Mouse (Mus musculus) liver, embryonic 15.5 days (tissue): Measurements from ENCODE around the gene Spns2. TPM values are rescaled to one million over a fixed set of nuclear protein-coding genes. Genes with fewer than 3 reads are reported as not detected.
A peak's percentile ranks its signal among the peaks of the same experiment; 100 is the strongest.

Experiments
- ATAC-seq: fragments of 200-750 bp; cut with Nextera tagmentation; 2 replicates; pipeline ENCODE4 v1.8.0; 2017; ENCODE audit warnings: moderate number of reproducible peaks, mild to moderate bottlenecking, moderate library complexity; ENCODE audit not compliant: insufficient read depth
- H3K27ac ChIP-seq: fragments of 300-500 bp; sonication (generic); replicated peaks from 2 replicates; pipeline ENCODE4 v1.5.1; 2015; ENCODE audit warnings: mild to moderate bottlenecking, inconsistent platforms
- H3K27me3 ChIP-seq: fragments of 300-500 bp; sonication (generic); 2 replicates; pipeline ENCODE4 v1.6.1; 2015; ENCODE audit warnings: mild to moderate bottlenecking, inconsistent platforms
- H3K36me3 ChIP-seq: fragments of 300-500 bp; sonication (generic); replicated peaks from 2 replicates; pipeline ENCODE4 v1.6.1; 2015; ENCODE audit warnings: moderate library complexity, mild to moderate bottlenecking, inconsistent platforms
- H3K4me1 ChIP-seq: fragments of 300-500 bp; sonication (generic); replicated peaks from 2 replicates; pipeline ENCODE4 v1.6.1; 2015; ENCODE audit warnings: inconsistent platforms
- H3K4me2 ChIP-seq: fragments of 300-500 bp; sonication (generic); 2 replicates; pipeline ENCODE4 v1.6.1; 2015; ENCODE audit warnings: moderate library complexity, mild to moderate bottlenecking, inconsistent platforms
- H3K4me3 ChIP-seq: fragments of 300-500 bp; sonication (generic); replicated peaks from 2 replicates; pipeline ENCODE4 v1.5.1; 2015; ENCODE audit warnings: mild to moderate bottlenecking, inconsistent platforms
- H3K9ac ChIP-seq: fragments of 300-500 bp; sonication (generic); 2 replicates; pipeline ENCODE4 v1.6.1; 2015; ENCODE audit warnings: moderate library complexity, mild to moderate bottlenecking, inconsistent platforms
- H3K9me3 ChIP-seq: fragments of 300-500 bp; sonication (generic); replicated peaks from 2 replicates; pipeline ENCODE4 v1.6.1; 2016; ENCODE audit warnings: inconsistent platforms
- WGBS: fragments of 180-500 bp; shearing (Covaris S2); methylation state at CpG from one replicate; pipeline ENCODE4 v1.1.7; 2015; ENCODE audit warnings: mixed read lengths; ENCODE audit not compliant: insufficient replicate concordance; 5-methylcytosine and 5-hydroxymethylcytosine counted together
- polyA plus RNA-seq: library from polyadenylated mRNA; unstranded; fragments of >200 nt; fragmentation: Nextera tagmentation; extraction: Ambion mirVana; gene quantifications from 2 replicates; pipeline ENCODE4 v1.2.1, GENCODE M21; 2015

Spns2 gene
- polyA plus RNA-seq, 1 experiment from 2014 or later: 4.1 TPM

GRCm38 (mm10) chr11:72485960-72486359 lies 3.7 kb downstream of the Spns2 start:
- Histone ChIP-seq H3K4me1 (peaks cover 92% of the 10 kb centered on the region), H3K27ac (no peak overlapping the region)

GRCm38 (mm10) chr11:72485157-72485556 lies 4.5 kb downstream of the Spns2 start:
- Histone ChIP-seq H3K9me3 (no peaks in the 10 kb centered on the region), H3K36me3 (no peaks in the 10 kb centered on the region), H3K4me1 (peaks cover 98% of the 10 kb centered on the region), H3K9ac (no peak overlapping the region), H3K27me3 (peaks cover 30% of the 10 kb centered on the region), H3K27ac (no peak overlapping the region), H3K4me3 (no peak overlapping the region), H3K4me2 (no peak overlapping the region)
- no peak for ATAC-seq
- WGBS: 40% methylated on average over 5 of the region's 5 CpGs

More at GRCm38 (mm10) chr11:72485960-72486359, 3.7 kb downstream of the Spns2 start:
- Histone ChIP-seq H3K27me3 (peaks cover 38% of the 10 kb centered on the region), H3K9me3 (no peaks in the 10 kb centered on the region), H3K36me3 (no peaks in the 10 kb centered on the region), H3K9ac (no peak overlapping the region), H3K4me2 (no peak overlapping the region), H3K4me3 (no peak overlapping the region)
- ATAC-seq: no peak
- WGBS: 48% methylated on average over 11 of the region's 11 CpGs

GRCm38 (mm10) chr11:72484549-72484948 lies 5.2 kb downstream of the Spns2 start:
- ATAC-seq: no peak
- Histone ChIP-seq H3K9me3 (no peaks in the 10 kb centered on the region), H3K4me1 (peaks cover 97% of the 10 kb centered on the region), H3K4me3 (no peak overlapping the region), H3K27me3 (peaks cover 24% of the 10 kb centered on the region), H3K4me2 (no peak overlapping the region), H3K9ac (no peak overlapping the region), H3K27ac (0 out of 2 replicates have a peak overlapping the region, but pooled peaks have one; percentile 19), H3K36me3 (no peaks in the 10 kb centered on the region)
- WGBS: 8% methylated on average over 6 of the region's 6 CpGs

GRCm38 (mm10) chr11:72481952-72482351 lies 7.8 kb downstream of the Spns2 start:
- H3K9me3 ChIP-seq: no peaks in the 10 kb centered on the region
- H3K4me1 ChIP-seq: peaks cover 93% of the 10 kb centered on the region
- peak; percentile 82 for ATAC-seq
- H3K4me2 ChIP-seq: peak overlapping the region; percentile 45
- H3K4me3 ChIP-seq: no peak overlapping the region
- peak overlapping the region; percentile 71 for H3K27ac ChIP-seq
- H3K9ac ChIP-seq: no peak overlapping the region; the same call in 1 of the 2 replicates
- no peaks in the 10 kb centered on the region for H3K27me3 ChIP-seq
- H3K36me3 ChIP-seq: no peaks in the 10 kb centered on the region
- WGBS: 18% methylated on average over 4 of the region's 4 CpGs

- H3K27ac ChIP-seq: peak overlapping the region; percentile 71
- 44% methylated on average over 5 of the region's 5 CpGs for WGBS
- ATAC-seq: no peak
- H3K4me2 ChIP-seq: peak overlapping the region; percentile 45
- no peaks in the 10 kb centered on the region for H3K27me3 ChIP-seq
- H3K36me3 ChIP-seq: no peaks in the 10 kb centered on the region
- no peak overlapping the region for H3K4me3 ChIP-seq
- H3K9me3 ChIP-seq: no peaks in the 10 kb centered on the region
- peaks cover 93% of the 10 kb centered on the region for H3K4me1 ChIP-seq
- no peak overlapping the region for H3K9ac ChIP-seq
These were observed 8.4 kb downstream of the Spns2 start for GRCm38 (mm10) chr11:72481313-72481712.

GRCm38 (mm10) chr11:72479499-72479898 lies 10.2 kb downstream of the Spns2 start:
- Histone ChIP-seq H3K9ac (no peak overlapping the region), H3K36me3 (no peaks in the 10 kb centered on the region), H3K27ac (no peak overlapping the region), H3K4me1 (peaks cover 95% of the 10 kb centered on the region), H3K9me3 (no peaks in the 10 kb centered on the region), H3K4me2 (no peak overlapping the region), H3K27me3 (no peaks in the 10 kb centered on the region), H3K4me3 (no peak overlapping the region)
- ATAC-seq: no peak
- WGBS: 35% methylated on average over 2 of the region's 2 CpGs

- Histone ChIP-seq H3K9me3 (no peaks in the 10 kb centered on the region), H3K9ac (no peak overlapping the region), H3K27ac (peak overlapping the region; percentile 38; the same call in 1 of the 2 replicates), H3K4me3 (no peak overlapping the region), H3K4me2 (no peak overlapping the region), H3K4me1 (peaks cover 94% of the 10 kb centered on the region), H3K27me3 (no peaks in the 10 kb centered on the region), H3K36me3 (no peaks in the 10 kb centered on the region)
- no peak for ATAC-seq
- WGBS: 48% methylated on average over 6 of the region's 6 CpGs
These were observed 11.5 kb downstream of the Spns2 start for GRCm38 (mm10) chr11:72478228-72478627.

GRCm38 (mm10) chr11:72477653-72478052 lies 12.1 kb downstream of the Spns2 start:
- no peak for ATAC-seq
- no peaks in the 10 kb centered on the region for H3K36me3 ChIP-seq
- WGBS: 70% methylated on average over 1 of the region's 1 CpGs
- no peak overlapping the region for H3K4me3 ChIP-seq
- peaks cover 91% of the 10 kb centered on the region for H3K4me1 ChIP-seq
- no peaks in the 10 kb centered on the region for H3K9me3 ChIP-seq
- no peaks in the 10 kb centered on the region for H3K27me3 ChIP-seq
- no peak overlapping the region for H3K9ac ChIP-seq
- H3K4me2 ChIP-seq: no peak overlapping the region
- H3K27ac ChIP-seq: no peak overlapping the region; the same call in 1 of the 2 replicates

GRCm38 (mm10) chr11:72477182-72477581 lies 12.5 kb downstream of the Spns2 start:
- no peak for ATAC-seq
- Histone ChIP-seq H3K4me2 (no peak overlapping the region), H3K27me3 (no peaks in the 10 kb centered on the region), H3K4me3 (no peak overlapping the region), H3K36me3 (no peaks in the 10 kb centered on the region), H3K27ac (no peak overlapping the region; the same call in 1 of the 2 replicates), H3K4me1 (peaks cover 91% of the 10 kb centered on the region), H3K9me3 (no peaks in the 10 kb centered on the region), H3K9ac (no peak overlapping the region)
- 38% methylated on average over 5 of the region's 5 CpGs for WGBS

- no peaks in the 10 kb centered on the region for H3K36me3 ChIP-seq
- no peak overlapping the region for H3K4me3 ChIP-seq
- H3K27ac ChIP-seq: no peak overlapping the region
- no peak overlapping the region for H3K9ac ChIP-seq
- H3K27me3 ChIP-seq: no peaks in the 10 kb centered on the region
- 24% methylated on average over 7 of the region's 7 CpGs for WGBS
- no peak for ATAC-seq
- H3K4me1 ChIP-seq: peaks cover 86% of the 10 kb centered on the region
- no peaks in the 10 kb centered on the region for H3K9me3 ChIP-seq
- peak overlapping the region; percentile 30 for H3K4me2 ChIP-seq
These were observed 13.6 kb downstream of the Spns2 start for GRCm38 (mm10) chr11:72476074-72476625.

GRCm38 (mm10) chr11:72475408-72475807 lies 14.3 kb downstream of the Spns2 start:
- H3K9ac ChIP-seq: no peak overlapping the region

GRCm38 (mm10) chr11:72474926-72475325 lies 14.8 kb downstream of the Spns2 start:
- Histone ChIP-seq H3K4me3 (no peak overlapping the region), H3K36me3 (no peaks in the 10 kb centered on the region), H3K9me3 (no peaks in the 10 kb centered on the region), H3K9ac (no peak overlapping the region), H3K27me3 (no peaks in the 10 kb centered on the region), H3K27ac (peak overlapping the region; percentile 78), H3K4me1 (peaks cover 86% of the 10 kb centered on the region), H3K4me2 (peak overlapping the region; percentile 32; the same call in 1 of the 2 replicates)
- ATAC-seq: peak; percentile 69
- 41% methylated on average over 3 of the region's 3 CpGs for WGBS

More at GRCm38 (mm10) chr11:72475408-72475807, 14.3 kb downstream of the Spns2 start:
- Histone ChIP-seq H3K4me1 (peaks cover 85% of the 10 kb centered on the region), H3K27ac (peak overlapping the region; percentile 78), H3K9me3 (no peaks in the 10 kb centered on the region), H3K27me3 (no peaks in the 10 kb centered on the region), H3K36me3 (no peaks in the 10 kb centered on the region), H3K4me2 (peak overlapping the region; percentile 30), H3K4me3 (no peak overlapping the region)
- peak; percentile 47 for ATAC-seq
- 12% methylated on average over 7 of the region's 7 CpGs for WGBS
